Mouse (Mus musculus): ENCODE results near the gene Ciao1. TPM values are rescaled to one million over a fixed set of nuclear protein-coding genes. Genes with fewer than 3 reads are reported as not detected.

Ciao1 gene
- total and polyA plus RNA-seq, 3 experiments, result 60.9 to 79.0 (median 74.3) TPM

DNA sequence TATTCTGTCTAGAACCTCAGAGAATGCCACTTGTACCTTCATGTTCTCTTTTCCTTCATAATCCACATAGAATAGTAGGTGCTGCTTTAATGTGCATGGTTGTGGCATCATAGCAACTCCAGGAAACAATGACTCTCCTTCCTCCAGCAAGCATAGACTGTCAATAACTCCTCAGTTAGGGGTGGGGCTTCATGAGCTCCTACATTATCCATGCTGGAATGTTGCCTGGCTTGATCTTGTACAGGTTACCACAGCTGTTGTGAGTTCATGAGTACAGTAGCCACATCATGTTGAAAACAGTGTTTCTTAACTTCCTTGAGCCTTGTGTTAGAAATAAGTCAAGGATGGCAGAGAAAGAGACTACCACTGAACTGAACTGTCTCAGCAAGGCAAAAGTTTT, 30.5 kb upstream of the Ciao1 start:
- in situ Hi-C loops (cut with MboI; ENCODE audit: low pct_ligation_motif_present, low pct_unique_long_range_greater_than_20kb, low sequenced_read_pairs), result no loop called here
- no peak for DNase-seq (ENCODE audit: extremely low read depth)
- Histone ChIP-seq H3K27ac (ENCODE audit: insufficient read depth, low read depth) (no peak overlapping the region), H3K79me2 (replicated peaks; ENCODE audit: control insufficient read depth, extremely low read depth, insufficient read depth, poor library complexity, severe bottlenecking) (peaks cover 62% of the 10 kb centered on the region), H3K36me3 (replicated peaks in 1 of 2; ENCODE audit: control insufficient read depth in 1 of 2, insufficient read depth in 1 of 2, low read length in 1 of 2) (peaks cover 0 to 11% of the 10 kb centered on the region in 2 experiments), H3K27me3 (replicated peaks) (no peaks in the 10 kb centered on the region), H3K9me3 (replicated peaks; ENCODE audit: low read length) (no peaks in the 10 kb centered on the region), H3K4me1 (ENCODE audit: control insufficient read depth in 1 of 2, insufficient read depth in 2 of 2) (peaks cover 3 to 61% of the 10 kb centered on the region in 2 experiments; a peak in 3 of 4 replicates), H3K4me3 (replicated peaks in 1 of 3; ENCODE audit: low read depth in 2 of 3, low read length in 2 of 3, poor library complexity in 1 of 3) (no peak overlapping the region), H3K9ac (ENCODE audit: insufficient read depth, low read depth) (no peak overlapping the region), H3K4me2 (ENCODE audit: insufficient read depth, low read depth, poor library complexity, severe bottlenecking) (no peak overlapping the region)
- TF ChIP-seq TBP (conservative IDR thresholded peaks at IDR 0.05; ENCODE audit: low read depth, low read length) (no peak), HCFC1 (IDR thresholded peaks at IDR 0.05; ENCODE audit: low read depth, low read length) (no peak), CHD1 (IDR thresholded peaks at IDR 0.05; ENCODE audit: low read depth, low read length) (no peak), ELF1 (IDR thresholded peaks at IDR 0.05; ENCODE audit: low read depth, low read length) (no peak), MXI1 (IDR thresholded peaks at IDR 0.05; ENCODE audit: low read depth, low read length) (no peak), E2F4 (IDR thresholded peaks at IDR 0.05; ENCODE audit: insufficient replicate concordance, low read depth, low read length) (no peak)
- dilution Hi-C loops (cut with MboI; ENCODE audit: extremely low pct_ligation_motif_present, extremely low pct_unique_long_range_greater_than_20kb, low sequenced_read_pairs), result no loop called here

DNA sequence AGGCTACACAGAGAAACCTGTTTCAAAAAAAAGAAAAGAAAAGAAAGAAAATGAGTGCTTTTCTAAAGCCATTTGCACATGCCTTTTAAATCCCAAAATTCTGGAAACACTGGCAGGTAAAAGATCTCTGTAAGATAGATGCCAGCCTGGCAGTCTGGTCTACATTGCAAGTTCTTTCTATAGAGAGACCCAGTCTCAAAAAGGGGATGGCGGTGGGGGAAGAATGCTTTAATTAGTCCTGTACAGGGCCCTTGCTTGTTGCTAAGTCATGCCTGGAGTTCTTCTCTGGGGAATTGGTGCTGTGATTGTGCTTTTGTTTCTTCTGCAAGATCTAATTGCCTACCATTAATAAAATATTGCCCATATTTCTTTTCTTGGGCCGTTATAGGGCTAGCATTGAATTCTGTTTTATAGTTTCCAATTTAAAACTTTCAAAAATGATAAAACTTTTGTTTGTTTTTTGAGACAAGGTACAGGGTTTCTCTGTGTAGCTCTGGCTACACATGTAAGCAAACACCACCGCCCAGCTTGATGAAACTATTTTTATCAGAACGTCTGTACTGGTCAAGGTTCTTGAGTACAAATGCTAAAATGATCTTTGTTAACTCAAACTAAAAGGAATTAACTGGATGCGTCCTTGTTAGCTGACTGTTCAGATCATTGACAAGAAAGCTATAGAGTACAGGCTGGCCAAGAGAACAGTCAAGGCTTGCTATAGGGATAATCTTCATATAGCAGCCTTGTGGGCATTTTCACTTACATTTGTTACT, 28.1 kb upstream of the Ciao1 start:
- H3K4me2 ChIP-seq (ENCODE audit: insufficient read depth, low read depth, poor library complexity, severe bottlenecking), result no peak overlapping the region; the same call in 1 of the 2 replicates
- no peak for TF ChIP-seq GABPA (IDR thresholded peaks at IDR 0.05; ENCODE audit: insufficient replicate concordance, low read depth, low read length)
- no peak for TF ChIP-seq POLR2A (IDR thresholded peaks at IDR 0.05; ENCODE audit: low read depth, low read length)
- no peak for TF ChIP-seq EP300 (IDR thresholded peaks at IDR 0.05; ENCODE audit: low read length)
- TF ChIP-seq RAD21 (IDR thresholded peaks at IDR 0.05; ENCODE audit: low read depth, low read length), result no peak
- no peak for TF ChIP-seq MXI1 (IDR thresholded peaks at IDR 0.05; ENCODE audit: low read depth, low read length)
- H3K79me2 ChIP-seq (replicated peaks; ENCODE audit: control insufficient read depth, extremely low read depth, insufficient read depth, poor library complexity, severe bottlenecking), result peaks cover 67% of the 10 kb centered on the region
- no peak for DNase-seq (ENCODE audit: extremely low read depth)
- no peak overlapping the region for H3K9ac ChIP-seq (ENCODE audit: insufficient read depth, low read depth)
- dilution Hi-C loops (cut with MboI; ENCODE audit: extremely low pct_ligation_motif_present, extremely low pct_unique_long_range_greater_than_20kb, low sequenced_read_pairs) (no loop called here), in situ Hi-C loops (cut with MboI; ENCODE audit: low pct_ligation_motif_present, low pct_unique_long_range_greater_than_20kb, low sequenced_read_pairs) (no loop called here)
- peaks cover 3 to 47% of the 10 kb centered on the region in 2 experiments; a peak in 3 of 4 replicates for H3K4me1 ChIP-seq (ENCODE audit: control insufficient read depth in 1 of 2, insufficient read depth in 2 of 2)
- no peak overlapping the region for H3K27ac ChIP-seq (ENCODE audit: insufficient read depth, low read depth)
- H3K36me3 ChIP-seq (replicated peaks in 1 of 2; ENCODE audit: control insufficient read depth in 1 of 2, insufficient read depth in 1 of 2, low read length in 1 of 2), result peaks cover 0 to 16% of the 10 kb centered on the region in 2 experiments
- H3K9me3 ChIP-seq (replicated peaks; ENCODE audit: low read length), result no peaks in the 10 kb centered on the region
- H3K4me3 ChIP-seq (replicated peaks in 1 of 3; ENCODE audit: low read depth in 2 of 3, low read length in 2 of 3, poor library complexity in 1 of 3), result no peak overlapping the region
- no peaks in the 10 kb centered on the region for H3K27me3 ChIP-seq (replicated peaks)

DNA sequence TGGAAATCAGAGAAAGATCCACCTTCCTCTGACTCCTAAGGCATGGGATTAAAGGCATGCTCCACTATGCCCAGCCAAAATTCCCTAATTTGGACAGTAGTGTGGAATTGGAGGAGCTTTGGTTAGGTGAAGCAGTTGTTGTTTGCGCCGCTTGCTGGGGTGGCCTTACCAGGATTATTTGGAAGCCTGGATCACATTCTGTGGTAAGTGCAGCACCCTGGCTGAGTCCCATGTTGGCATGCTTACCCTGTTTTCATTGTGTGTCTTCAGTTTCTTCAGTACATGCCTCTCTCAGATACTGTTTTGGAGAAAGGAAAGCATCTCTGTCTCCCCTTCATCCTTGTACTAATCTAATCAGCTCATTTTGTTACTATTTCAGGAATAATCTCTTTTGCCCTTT, 27.0 kb upstream of the Ciao1 start:
- dilution Hi-C loops (cut with MboI; ENCODE audit: extremely low pct_ligation_motif_present, extremely low pct_unique_long_range_greater_than_20kb, low sequenced_read_pairs), result no loop called here

More for the DNA sequence above, 27.0 kb upstream of the Ciao1 start:
- TF ChIP-seq EP300 (IDR thresholded peaks at IDR 0.05; ENCODE audit: low read length) (no peak), ETS1 (conservative IDR thresholded peaks at IDR 0.05; ENCODE audit: low read depth, low read length) (no peak), USF2 (conservative IDR thresholded peaks at IDR 0.05; ENCODE audit: low read depth, low read length) (no peak), CHD1 (IDR thresholded peaks at IDR 0.05; ENCODE audit: low read depth, low read length) (no peak), MAZ (IDR thresholded peaks at IDR 0.05; ENCODE audit: low read depth, low read length) (no peak), CTCF (conservative IDR thresholded peaks at IDR 0.05 in 1 of 2, IDR thresholded peaks at IDR 0.05 in 1 of 2; ENCODE audit: low read depth in 2 of 2, low read length in 2 of 2) (no peak), KAT2A (IDR thresholded peaks at IDR 0.05; ENCODE audit: insufficient replicate concordance, low read length) (no peak), IRF4 (IDR thresholded peaks at IDR 0.05; ENCODE audit: low read depth, low read length) (no peak), UBTF (IDR thresholded peaks at IDR 0.05; ENCODE audit: low read depth, low read length) (no peak), MEF2A (IDR thresholded peaks at IDR 0.05; ENCODE audit: borderline replicate concordance, low read depth, low read length) (no peak), TBP (conservative IDR thresholded peaks at IDR 0.05; ENCODE audit: low read depth, low read length) (no peak), JUND (conservative IDR thresholded peaks at IDR 0.05; ENCODE audit: low read depth, low read length) (no peak), NRF1 (IDR thresholded peaks at IDR 0.05; ENCODE audit: low read depth, low read length) (no peak), ZMIZ1 (IDR thresholded peaks at IDR 0.05; ENCODE audit: low read depth, low read length) (no peak)
- DNase-seq (ENCODE audit: extremely low read depth), result no peak
- H3K79me2 ChIP-seq (replicated peaks; ENCODE audit: control insufficient read depth, extremely low read depth, insufficient read depth, poor library complexity, severe bottlenecking), result peaks cover 61% of the 10 kb centered on the region
- peaks cover 3 to 42% of the 10 kb centered on the region in 2 experiments; a peak in 3 of 4 replicates for H3K4me1 ChIP-seq (ENCODE audit: control insufficient read depth in 1 of 2, insufficient read depth in 2 of 2)
- H3K36me3 ChIP-seq (replicated peaks in 1 of 2; ENCODE audit: control insufficient read depth in 1 of 2, insufficient read depth in 1 of 2, low read length in 1 of 2), result peaks cover 0 to 16% of the 10 kb centered on the region in 2 experiments
- in situ Hi-C loops (cut with MboI; ENCODE audit: low pct_ligation_motif_present, low pct_unique_long_range_greater_than_20kb, low sequenced_read_pairs), result no loop called here
- no peak overlapping the region for H3K27ac ChIP-seq (ENCODE audit: insufficient read depth, low read depth)
- no peak overlapping the region for H3K4me3 ChIP-seq (replicated peaks in 1 of 3; ENCODE audit: low read depth in 2 of 3, low read length in 2 of 3, poor library complexity in 1 of 3)
- H3K4me2 ChIP-seq (ENCODE audit: insufficient read depth, low read depth, poor library complexity, severe bottlenecking), result no peak overlapping the region
- H3K27me3 ChIP-seq (replicated peaks), result no peaks in the 10 kb centered on the region
- H3K9me3 ChIP-seq (replicated peaks; ENCODE audit: low read length), result no peaks in the 10 kb centered on the region
- H3K9ac ChIP-seq (ENCODE audit: insufficient read depth, low read depth), result no peak overlapping the region

All from CH12.LX (cell line).